Mouse (Mus musculus) bone marrow macrophage, adult 2 months (primary cell): Measurements from ENCODE around the gene Mcemp1.
A peak's percentile ranks its signal among the peaks of the same experiment; 100 is the strongest.

ENCODE experiments used
- CTCF ChIP-seq: IDR thresholded peaks from 2 replicates; pipeline ENCODE4 v1.5.1; 2012; ENCODE audit warnings: low read depth, mild to moderate bottlenecking, low read length, moderate library complexity
- POLR2A ChIP-seq: IDR thresholded peaks from 2 replicates; pipeline ENCODE4 v1.6.1; 2012; ENCODE audit warnings: mild to moderate bottlenecking, low read depth, low read length, borderline replicate concordance

GRCm38 (mm10) chr8:3621199-3621970, 44.2 kb upstream of the Mcemp1 start, which contains the start of the genes Xab2 and Pet100:
- TF ChIP-seq CTCF: no peak
- 0 out of 2 replicates have a peak, but pooled peaks have one; percentile 28 for TF ChIP-seq POLR2A
